Mouse (Mus musculus): Measurements from ENCODE around the gene Ajuba. TPM values are rescaled to one million over a fixed set of nuclear protein-coding genes. Genes with fewer than 3 reads are reported as not detected.
A peak's percentile ranks its signal among the peaks of the same experiment; 100 is the strongest.

Gene Ajuba
- 28.4 and 31.5 TPM in 2 replicates for polyA plus RNA-seq (2014; fragmentation: Nextera tagmentation; extraction: Ambion mirVana)

DNA sequence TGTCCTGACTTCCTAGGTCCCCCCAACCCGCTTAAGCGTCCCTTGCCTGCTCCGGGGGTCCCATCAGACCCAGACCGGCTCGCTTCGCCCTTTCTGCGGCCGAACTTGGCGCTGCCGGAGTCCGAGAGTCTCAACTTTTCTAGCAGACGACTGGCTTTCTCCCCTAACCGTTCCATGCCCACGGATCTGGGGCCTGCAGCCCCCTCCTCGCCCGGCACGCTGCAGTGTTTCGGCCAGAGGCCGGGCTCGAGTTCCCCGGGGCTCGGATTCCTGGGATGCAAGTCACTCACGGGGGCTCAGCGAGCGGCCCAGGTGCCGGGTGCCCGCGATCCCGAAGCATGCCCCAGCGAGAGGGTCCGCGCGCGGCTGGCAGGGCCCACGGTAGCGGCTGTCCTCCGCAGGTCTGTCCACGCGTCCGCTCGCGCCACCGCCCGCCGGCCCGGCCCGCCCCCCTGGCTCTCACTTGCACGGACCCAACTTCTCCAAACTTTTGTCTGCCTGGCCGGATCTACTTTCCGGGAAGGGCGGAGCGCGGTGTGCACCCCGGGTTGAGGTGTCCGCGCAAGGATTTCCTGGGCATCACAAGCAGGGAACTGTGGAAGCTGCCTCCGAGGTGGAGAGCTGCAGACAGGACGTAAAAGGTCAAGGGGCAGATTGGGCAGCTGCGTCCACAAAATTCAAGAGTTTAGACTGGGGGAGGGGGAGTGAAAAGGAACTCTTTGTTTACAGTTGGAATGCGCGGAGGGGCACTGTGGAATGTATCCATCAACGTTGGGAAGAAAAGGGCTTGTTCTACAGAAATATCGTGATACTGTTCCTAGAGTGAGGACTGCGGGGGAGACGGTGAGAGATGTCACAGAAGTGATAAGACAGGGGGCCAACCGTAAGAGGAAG, at the start of gene Ajuba:
Gene Ajuba, minus strand, starts transcription at position 470 of the 894 bp plus-strand sequence.
- H3K9ac ChIP-seq (replicated peaks; ENCODE audit: low read length): peak within 1 kb of the TSS; percentile 89
- no peaks in the 10 kb centered on the region for H3K9me3 ChIP-seq (replicated peaks; ENCODE audit: control insufficient read depth, low read length)
- peaks cover 16% of the 10 kb centered on the region for H3K4me1 ChIP-seq (ENCODE audit: control insufficient read depth, insufficient read depth, low read length)
- H3K27ac ChIP-seq (replicated peaks; ENCODE audit: low read depth, low read length): peak within 1 kb of the TSS; percentile 80
- peak within 1 kb of the TSS; percentile 86 for H3K4me2 ChIP-seq (ENCODE audit: low read depth, low read length)
- peak; percentile 95 for DNase-seq (ENCODE audit: low spot score)
- WGBS: under 1% methylated on average over 66 of the region's 66 CpGs
- peak within 1 kb of the TSS; percentile 98 for H3K4me3 ChIP-seq (ENCODE audit: low read depth, low read length)
- peak; percentile 62 for ATAC-seq (replicated peaks; ENCODE audit: insufficient number of reproducible peaks, low FRiP score, low TSS enrichment, low read depth)
- H3K36me3 ChIP-seq (replicated peaks; ENCODE audit: control insufficient read depth, insufficient read depth, low read depth, low read length): no peaks in the 10 kb centered on the region
- H3K27me3 ChIP-seq (ENCODE audit: control insufficient read depth, insufficient read depth, low read length): no peaks in the 10 kb centered on the region

DNA sequence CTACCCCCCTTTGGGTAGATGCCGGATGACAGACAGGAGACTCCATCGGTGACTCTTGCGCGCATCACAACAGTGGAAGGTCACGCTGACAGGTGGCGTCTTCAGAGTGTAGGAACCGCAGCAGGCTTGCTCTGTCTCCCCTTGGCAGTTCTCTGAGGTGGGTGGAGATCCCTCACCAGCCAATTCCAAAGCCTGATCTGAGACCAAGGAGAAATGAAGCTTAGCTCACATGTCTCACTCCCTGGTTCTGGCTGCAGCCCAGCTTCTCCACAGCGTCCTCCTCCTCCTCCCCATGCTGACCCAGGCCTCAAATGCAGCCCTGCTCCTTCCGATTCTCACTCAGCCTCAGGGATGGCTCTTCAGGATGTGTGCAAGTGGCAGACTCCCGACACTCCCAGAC, 47.6 kb upstream of the Ajuba start:
- Histone ChIP-seq H3K4me3 (ENCODE audit: low read depth, low read length) (no peak overlapping the region), H3K27ac (replicated peaks; ENCODE audit: low read depth, low read length) (no peak overlapping the region), H3K4me2 (ENCODE audit: low read depth, low read length) (no peak overlapping the region), H3K36me3 (replicated peaks; ENCODE audit: control insufficient read depth, insufficient read depth, low read depth, low read length) (no peaks in the 10 kb centered on the region), H3K27me3 (ENCODE audit: control insufficient read depth, insufficient read depth, low read length) (no peaks in the 10 kb centered on the region), H3K9ac (replicated peaks; ENCODE audit: low read length) (no peak overlapping the region; the same call in 1 of the 2 replicates), H3K4me1 (ENCODE audit: control insufficient read depth, insufficient read depth, low read length) (no peaks in the 10 kb centered on the region), H3K9me3 (replicated peaks; ENCODE audit: control insufficient read depth, low read length) (no peaks in the 10 kb centered on the region)
- 57% methylated on average over 10 of the region's 10 CpGs for WGBS
- ATAC-seq (replicated peaks; ENCODE audit: insufficient number of reproducible peaks, low FRiP score, low TSS enrichment, low read depth) (no peak), DNase-seq (ENCODE audit: low spot score) (no peak)

DNA sequence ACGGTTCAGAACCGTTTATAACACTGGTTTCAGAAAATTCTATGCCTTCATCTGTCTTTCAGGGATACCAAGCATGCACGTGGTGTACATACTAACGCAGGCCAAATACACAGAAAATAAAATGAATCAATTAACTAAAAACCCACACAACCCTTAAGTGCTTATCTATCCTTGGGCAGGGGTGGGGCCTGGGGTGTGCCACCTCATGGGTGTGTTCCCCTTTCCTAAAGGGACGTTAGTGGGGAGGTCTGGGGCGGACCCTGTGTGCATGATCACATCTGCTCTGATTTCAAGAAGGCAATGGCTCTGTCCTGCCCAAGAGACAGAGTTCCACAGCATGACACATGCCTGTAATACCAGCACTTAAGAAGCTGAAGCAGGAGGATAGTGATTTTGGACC, 46.0 kb upstream of the Ajuba start:
- ATAC-seq (replicated peaks; ENCODE audit: insufficient number of reproducible peaks, low FRiP score, low TSS enrichment, low read depth): no peak
- no peaks in the 10 kb centered on the region for H3K9me3 ChIP-seq (replicated peaks; ENCODE audit: control insufficient read depth, low read length)
- H3K27me3 ChIP-seq (ENCODE audit: control insufficient read depth, insufficient read depth, low read length): no peaks in the 10 kb centered on the region
- no peak overlapping the region for H3K4me2 ChIP-seq (ENCODE audit: low read depth, low read length)
- WGBS: 83% methylated on average over 6 of the region's 6 CpGs
- DNase-seq (ENCODE audit: low spot score): no peak
- no peak overlapping the region for H3K9ac ChIP-seq (replicated peaks; ENCODE audit: low read length)
- H3K36me3 ChIP-seq (replicated peaks; ENCODE audit: control insufficient read depth, insufficient read depth, low read depth, low read length): no peaks in the 10 kb centered on the region
- no peaks in the 10 kb centered on the region for H3K4me1 ChIP-seq (ENCODE audit: control insufficient read depth, insufficient read depth, low read length)
- H3K4me3 ChIP-seq (ENCODE audit: low read depth, low read length): no peak overlapping the region
- no peak overlapping the region for H3K27ac ChIP-seq (replicated peaks; ENCODE audit: low read depth, low read length)

DNA sequence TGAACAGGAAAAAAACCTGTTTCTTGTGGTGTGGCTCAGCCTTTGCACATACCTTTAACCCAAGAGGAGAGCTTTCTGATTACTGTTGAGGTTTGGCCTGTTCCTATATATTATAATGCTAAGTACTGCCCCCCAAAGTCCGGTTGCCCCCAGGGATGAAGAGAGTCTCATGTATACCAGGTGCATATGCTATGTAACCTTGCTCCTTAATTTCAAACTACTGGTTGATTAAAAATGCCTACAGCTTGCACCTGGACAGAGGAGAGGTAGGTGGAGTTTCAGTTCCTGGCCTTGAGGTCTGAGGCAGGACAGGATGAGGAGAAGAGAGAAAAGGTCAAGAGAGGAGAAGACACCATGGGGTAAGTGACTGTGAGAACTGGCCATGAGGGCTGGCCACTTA, 43.8 kb upstream of the Ajuba start, which contains the start of gene Psmb11:
Gene Psmb11, plus strand, starts transcription at position 301 of the 400 bp plus-strand sequence.
- Histone ChIP-seq H3K36me3 (replicated peaks; ENCODE audit: control insufficient read depth, insufficient read depth, low read depth, low read length) (no peaks in the 10 kb centered on the region; the same call in 1 of the 2 replicates), H3K4me1 (ENCODE audit: control insufficient read depth, insufficient read depth, low read length) (no peaks in the 10 kb centered on the region)
- 77% methylated on average over 1 of the region's 1 CpGs for WGBS

DNA sequence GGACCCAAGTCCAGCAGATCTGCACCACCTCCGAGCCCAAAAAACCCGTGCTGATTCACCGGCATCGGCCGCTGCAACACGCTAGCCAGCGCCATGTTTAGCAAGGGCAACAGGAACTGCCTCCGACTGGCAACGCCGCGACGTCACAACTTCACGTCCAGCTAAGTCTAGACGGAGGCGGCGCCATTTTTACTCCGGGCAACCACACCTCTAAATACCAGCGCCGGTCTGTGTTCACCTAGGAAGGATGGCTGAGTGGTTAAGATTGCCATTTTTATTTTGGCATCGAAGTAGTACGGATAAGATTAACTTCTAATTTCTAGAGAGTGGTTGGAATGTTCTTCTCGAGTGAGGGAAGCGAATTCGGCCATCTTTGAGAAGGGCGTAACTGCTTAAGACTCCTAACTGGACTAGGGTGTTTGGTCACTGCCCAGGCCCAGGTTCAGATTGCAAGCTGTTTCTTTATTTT, 40.6 kb upstream of the Ajuba start, which contains the start of gene Psmb5:
Gene Psmb5, minus strand, starts transcription at position 126 of the 469 bp plus-strand sequence.
- peak within 1 kb of the TSS; percentile 67 for H3K4me2 ChIP-seq (ENCODE audit: low read depth, low read length)
- no peaks in the 10 kb centered on the region for H3K27me3 ChIP-seq (ENCODE audit: control insufficient read depth, insufficient read depth, low read length)
- H3K4me3 ChIP-seq (ENCODE audit: low read depth, low read length): peak within 1 kb of the TSS; percentile 87
- peaks cover 2% of the 10 kb centered on the region for H3K36me3 ChIP-seq (replicated peaks; ENCODE audit: control insufficient read depth, insufficient read depth, low read depth, low read length)
- ATAC-seq (replicated peaks; ENCODE audit: insufficient number of reproducible peaks, low FRiP score, low TSS enrichment, low read depth) (peak; percentile 77), DNase-seq (ENCODE audit: low spot score) (peak; percentile 94)
- no peaks in the 10 kb centered on the region for H3K4me1 ChIP-seq (ENCODE audit: control insufficient read depth, insufficient read depth, low read length)
- H3K27ac ChIP-seq (replicated peaks; ENCODE audit: low read depth, low read length): peak within 1 kb of the TSS; percentile 52
- under 1% methylated on average over 25 of the region's 25 CpGs for WGBS
- peak within 1 kb of the TSS; percentile 90 for H3K9ac ChIP-seq (replicated peaks; ENCODE audit: low read length)
- H3K9me3 ChIP-seq (replicated peaks; ENCODE audit: control insufficient read depth, low read length): no peaks in the 10 kb centered on the region

More for the DNA sequence above, 43.8 kb upstream of the Ajuba start, which contains the start of gene Psmb11:
- H3K4me2 ChIP-seq (ENCODE audit: low read depth, low read length): no peak within 1 kb of the TSS
- H3K27me3 ChIP-seq (ENCODE audit: control insufficient read depth, insufficient read depth, low read length): no peaks in the 10 kb centered on the region
- H3K9me3 ChIP-seq (replicated peaks; ENCODE audit: control insufficient read depth, low read length): no peaks in the 10 kb centered on the region
- DNase-seq (ENCODE audit: low spot score) (no peak), ATAC-seq (replicated peaks; ENCODE audit: insufficient number of reproducible peaks, low FRiP score, low TSS enrichment, low read depth) (no peak)
- no peak within 1 kb of the TSS for H3K4me3 ChIP-seq (ENCODE audit: low read depth, low read length)
- H3K27ac ChIP-seq (replicated peaks; ENCODE audit: low read depth, low read length): no peak within 1 kb of the TSS
- no peak within 1 kb of the TSS for H3K9ac ChIP-seq (replicated peaks; ENCODE audit: low read length)

DNA sequence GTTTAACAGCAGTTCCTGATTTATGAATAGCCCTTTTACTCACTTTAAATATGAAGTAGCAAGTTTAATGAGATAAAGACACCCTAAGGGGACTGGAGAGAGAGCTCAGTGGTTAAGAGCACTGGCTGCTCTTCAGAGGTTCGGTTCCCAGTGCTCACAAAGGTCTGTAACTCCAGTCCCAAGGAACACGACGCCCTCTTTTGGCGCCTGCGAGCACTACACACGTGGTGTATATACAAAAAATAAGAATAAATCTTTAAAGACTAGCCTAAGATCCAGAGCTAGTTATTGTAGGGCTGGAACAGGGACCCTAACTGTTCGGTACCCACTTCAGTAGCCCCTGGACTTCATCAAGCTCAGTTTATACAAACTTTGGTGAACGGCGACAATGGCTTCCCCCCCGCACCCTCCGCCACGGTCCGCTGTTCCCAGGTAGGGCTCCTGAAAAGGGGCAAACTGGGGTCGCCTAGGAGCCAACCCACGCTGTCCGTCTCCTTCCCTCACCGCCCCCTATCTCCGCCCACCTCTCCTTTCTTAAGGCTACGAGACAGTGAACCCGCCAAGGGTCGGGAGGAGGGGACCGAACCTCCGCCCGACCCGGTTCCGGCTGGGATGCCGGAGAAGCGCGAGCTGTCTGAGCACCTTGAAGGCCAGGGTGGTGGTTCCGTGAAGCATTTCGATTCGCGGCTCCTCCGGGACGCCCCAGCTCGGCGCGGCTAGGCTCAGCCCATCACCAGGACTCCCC, 40.0 kb upstream of the Ajuba start:
- DNase-seq (ENCODE audit: low spot score) (peak; percentile 41), ATAC-seq (replicated peaks; ENCODE audit: insufficient number of reproducible peaks, low FRiP score, low TSS enrichment, low read depth) (peak; percentile 40)
- Histone ChIP-seq H3K36me3 (replicated peaks; ENCODE audit: control insufficient read depth, insufficient read depth, low read depth, low read length) (peaks cover 2% of the 10 kb centered on the region), H3K27me3 (ENCODE audit: control insufficient read depth, insufficient read depth, low read length) (no peaks in the 10 kb centered on the region), H3K4me3 (ENCODE audit: low read depth, low read length) (peak overlapping the region; percentile 87), H3K27ac (replicated peaks; ENCODE audit: low read depth, low read length) (peak overlapping the region; percentile 52), H3K4me2 (ENCODE audit: low read depth, low read length) (peak overlapping the region; percentile 67), H3K9me3 (replicated peaks; ENCODE audit: control insufficient read depth, low read length) (no peaks in the 10 kb centered on the region), H3K9ac (replicated peaks; ENCODE audit: low read length) (peak overlapping the region; percentile 90), H3K4me1 (ENCODE audit: control insufficient read depth, insufficient read depth, low read length) (no peaks in the 10 kb centered on the region)
- WGBS: 3% methylated on average over 38 of the region's 38 CpGs

DNA sequence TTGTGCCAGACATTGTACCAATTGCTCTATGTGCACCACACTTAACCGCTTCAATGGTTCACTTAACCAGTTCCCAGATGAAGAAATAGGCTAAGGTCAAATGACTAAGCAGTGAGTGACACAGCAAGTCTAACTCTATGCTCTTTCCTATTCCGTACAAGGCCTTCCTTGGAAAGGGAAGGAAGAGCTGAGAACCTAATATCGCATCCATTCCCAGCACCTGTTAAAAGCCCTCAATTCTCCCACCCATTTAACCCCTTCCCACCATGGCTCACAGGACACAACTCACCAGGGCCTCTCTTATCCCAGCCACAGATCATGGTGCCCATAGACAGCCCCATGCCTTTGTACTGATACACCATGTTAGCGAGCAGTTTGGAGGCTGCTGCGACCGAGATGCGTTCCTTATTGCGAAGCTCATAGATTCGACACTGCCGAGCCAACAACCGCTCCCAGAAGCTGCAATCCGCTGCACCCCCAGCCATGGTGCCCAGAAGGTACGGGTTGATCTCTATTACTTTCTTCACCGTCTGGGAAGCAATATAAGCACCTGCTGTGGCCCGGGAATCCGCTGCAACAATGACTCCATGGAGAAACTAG, 39.0 kb upstream of the Ajuba start:
- 94% methylated on average over 16 of the region's 16 CpGs for WGBS

More for the DNA sequence above, 39.0 kb upstream of the Ajuba start:
- Histone ChIP-seq H3K9me3 (replicated peaks; ENCODE audit: control insufficient read depth, low read length) (no peaks in the 10 kb centered on the region), H3K4me1 (ENCODE audit: control insufficient read depth, insufficient read depth, low read length) (no peaks in the 10 kb centered on the region), H3K4me2 (ENCODE audit: low read depth, low read length) (no peak overlapping the region), H3K36me3 (replicated peaks; ENCODE audit: control insufficient read depth, insufficient read depth, low read depth, low read length) (peaks cover 5% of the 10 kb centered on the region), H3K4me3 (ENCODE audit: low read depth, low read length) (no peak overlapping the region), H3K9ac (replicated peaks; ENCODE audit: low read length) (no peak overlapping the region), H3K27ac (replicated peaks; ENCODE audit: low read depth, low read length) (no peak overlapping the region), H3K27me3 (ENCODE audit: control insufficient read depth, insufficient read depth, low read length) (no peaks in the 10 kb centered on the region)
- ATAC-seq (replicated peaks; ENCODE audit: insufficient number of reproducible peaks, low FRiP score, low TSS enrichment, low read depth) (no peak), DNase-seq (ENCODE audit: low spot score) (no peak)
